Mouse (Mus musculus): ENCODE results near the gene Urb1. TPM values are rescaled to one million over a fixed set of nuclear protein-coding genes. Genes with fewer than 3 reads are reported as not detected.

The Urb1 gene
- polyA plus RNA-seq, 1 experiment from 2014 or later: 3.7 TPM

DNA sequence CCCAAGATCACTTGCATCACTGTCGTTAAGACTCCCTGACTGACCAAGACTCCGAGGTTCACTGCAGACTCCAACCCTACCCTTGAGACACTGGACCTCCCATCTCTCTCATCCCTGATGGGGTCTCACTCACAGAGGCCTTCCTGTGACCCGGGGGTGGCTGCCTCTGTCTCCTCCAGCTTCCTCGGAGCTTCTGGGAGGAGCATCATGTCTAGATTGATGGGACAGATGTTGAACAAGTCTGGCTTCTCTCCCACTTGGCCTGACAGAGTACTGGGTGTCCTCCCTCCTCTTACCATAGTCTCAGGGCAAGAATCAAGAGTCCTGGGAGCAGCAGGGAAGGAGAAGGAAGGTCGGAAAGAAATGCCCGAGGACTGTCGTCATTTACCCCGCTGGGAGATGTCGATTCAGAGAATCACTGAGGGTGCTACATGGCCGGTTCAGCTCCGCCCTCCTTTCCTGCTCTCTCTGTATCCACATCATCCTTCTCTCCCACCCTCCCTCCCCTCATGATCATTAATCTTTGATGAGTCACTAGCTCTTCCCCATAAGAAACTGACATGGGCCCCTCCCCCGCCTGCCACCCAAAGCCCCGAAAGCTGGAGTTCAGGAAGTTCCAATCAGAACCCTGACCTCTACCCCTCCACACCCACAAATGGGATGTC, 105.9 kb downstream of the Urb1 start:
- no peak overlapping the region for H3K9ac ChIP-seq (ENCODE audit: low read depth, low read length)
- no peak overlapping the region for H3K4me3 ChIP-seq (ENCODE audit: low read depth, low read length)
- H3K4me1 ChIP-seq (ENCODE audit: control insufficient read depth, low read depth, low read length): no peaks in the 10 kb centered on the region
- no peak for ATAC-seq (ENCODE audit: low read depth)
- H3K27me3 ChIP-seq (ENCODE audit: control insufficient read depth, insufficient read depth, low read depth, low read length): no peaks in the 10 kb centered on the region
- no peak overlapping the region for H3K27ac ChIP-seq (ENCODE audit: low read length)
- WGBS (ENCODE audit: insufficient replicate concordance): 61% methylated on average over 13 of the region's 13 CpGs
- H3K9me3 ChIP-seq (replicated peaks; ENCODE audit: control insufficient read depth, low read length): 0 out of 2 replicates have a peak, but pooled peaks cover 2% of the 10 kb centered on the region
- H3K36me3 ChIP-seq (ENCODE audit: control insufficient read depth, insufficient read depth): no peaks in the 10 kb centered on the region
- no peak overlapping the region for H3K4me2 ChIP-seq (ENCODE audit: low read depth, low read length)

DNA sequence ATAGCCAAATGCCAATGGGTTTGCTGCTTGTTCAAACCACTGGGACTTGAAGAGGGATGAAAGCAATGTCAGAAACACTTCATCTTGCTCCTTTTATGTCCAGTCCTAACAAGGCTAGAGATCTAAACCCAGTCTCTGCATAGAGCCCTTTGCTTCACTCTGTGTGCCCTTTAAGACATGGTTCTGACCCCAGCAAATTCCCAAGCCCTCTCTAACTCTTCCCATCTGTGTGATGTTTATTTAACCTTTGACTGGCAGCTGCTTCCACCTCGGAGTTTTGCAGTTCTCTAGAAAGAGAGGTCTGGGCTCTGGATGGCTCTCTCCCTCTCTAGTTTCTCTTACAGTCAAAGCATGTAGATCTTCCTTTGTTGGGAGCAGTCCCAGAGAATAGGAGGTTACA, 106.6 kb downstream of the Urb1 start:
- 0 out of 2 replicates have a peak, but pooled peaks cover 2% of the 10 kb centered on the region for H3K9me3 ChIP-seq (replicated peaks; ENCODE audit: control insufficient read depth, low read length)
- no peak overlapping the region for H3K27ac ChIP-seq (ENCODE audit: low read length)
- no peak overlapping the region for H3K4me2 ChIP-seq (ENCODE audit: low read depth, low read length)
- H3K4me3 ChIP-seq (ENCODE audit: low read depth, low read length): no peak overlapping the region
- 0% methylated on average over 1 of the region's 1 CpGs for WGBS (ENCODE audit: insufficient replicate concordance)
- H3K27me3 ChIP-seq (ENCODE audit: control insufficient read depth, insufficient read depth, low read depth, low read length): no peaks in the 10 kb centered on the region
- no peak overlapping the region for H3K9ac ChIP-seq (ENCODE audit: low read depth, low read length)
- H3K4me1 ChIP-seq (ENCODE audit: control insufficient read depth, low read depth, low read length): no peaks in the 10 kb centered on the region
- 0 out of 2 replicates have a peak, but pooled peaks have one; percentile 27 for ATAC-seq (ENCODE audit: low read depth)
- no peaks in the 10 kb centered on the region for H3K36me3 ChIP-seq (ENCODE audit: control insufficient read depth, insufficient read depth)

- ATAC-seq (ENCODE audit: low read depth): no peak
- Histone ChIP-seq H3K27ac (ENCODE audit: low read length) (no peak overlapping the region), H3K36me3 (ENCODE audit: control insufficient read depth, insufficient read depth) (no peaks in the 10 kb centered on the region), H3K4me2 (ENCODE audit: low read depth, low read length) (no peak overlapping the region), H3K4me1 (ENCODE audit: control insufficient read depth, low read depth, low read length) (no peaks in the 10 kb centered on the region), H3K4me3 (ENCODE audit: low read depth, low read length) (no peak overlapping the region), H3K9me3 (replicated peaks; ENCODE audit: control insufficient read depth, low read length) (0 out of 2 replicates have a peak, but pooled peaks cover 2% of the 10 kb centered on the region), H3K27me3 (ENCODE audit: control insufficient read depth, insufficient read depth, low read depth, low read length) (no peaks in the 10 kb centered on the region), H3K9ac (ENCODE audit: low read depth, low read length) (no peak overlapping the region)
- WGBS (ENCODE audit: insufficient replicate concordance): 79% methylated on average over 2 of the region's 2 CpGs
Measured at GRCm38 (mm10) chr16:90701541-90701940, 108.7 kb downstream of the Urb1 start.

Other genes with a start within 250 kb of the Urb1 start
- gene Mis18a, start 83.0 kb downstream of the Urb1 start, polyA plus RNA-seq (2015; fragmentation: Nextera tagmentation; extraction: Ambion mirVana): 29.6 and 39.1 TPM in 2 replicates
- gene Mrap, start 72.2 kb downstream of the Urb1 start, polyA plus RNA-seq (2015; fragmentation: Nextera tagmentation; extraction: Ambion mirVana): 24.2 and 25.0 TPM in 2 replicates
- gene Eva1c, start 16.3 kb upstream of the Urb1 start, polyA plus RNA-seq (2015; fragmentation: Nextera tagmentation; extraction: Ambion mirVana): 0.40 and 0.51 TPM in 2 replicates
- gene Cfap298, start 124.7 kb upstream of the Urb1 start, polyA plus RNA-seq (2015; fragmentation: Nextera tagmentation; extraction: Ambion mirVana): 16.1 and 16.6 TPM in 2 replicates
- gene Synj1, start 200.9 kb upstream of the Urb1 start, polyA plus RNA-seq (2015; fragmentation: Nextera tagmentation; extraction: Ambion mirVana): 20.4 and 23.8 TPM in 2 replicates
- 15.4 and 18.3 TPM in 2 replicates for gene Paxbp1, start 234.1 kb upstream of the Urb1 start, polyA plus RNA-seq (2015; fragmentation: Nextera tagmentation; extraction: Ambion mirVana)